Mouse (Mus musculus) stomach, embryonic 15.5 days (tissue): ENCODE results near the gene Panx3. TPM values are rescaled to one million over a fixed set of nuclear protein-coding genes. Genes with fewer than 3 reads are reported as not detected.

Source experiments
- ATAC-seq: fragments of 200-750 bp; cut with Nextera tagmentation; 2 replicates; pipeline ENCODE4 v1.8.0; 2017; ENCODE audit warnings: low read depth, moderate number of reproducible peaks, moderate TSS enrichment; ENCODE audit not compliant: insufficient read depth, low FRiP score
- H3K27ac ChIP-seq: fragments of 300-500 bp; sonication (generic); 2 replicates; pipeline ENCODE4 v1.5.1; 2015; ENCODE audit warnings: mild to moderate bottlenecking, inconsistent platforms
- H3K27me3 ChIP-seq: fragments of 300-500 bp; sonication (generic); replicated peaks from 2 replicates; pipeline ENCODE4 v1.6.1; 2015; ENCODE audit warnings: inconsistent platforms
- H3K36me3 ChIP-seq: fragments of 300-500 bp; sonication (generic); 2 replicates; pipeline ENCODE4 v1.6.1; 2015; ENCODE audit warnings: inconsistent platforms
- H3K4me1 ChIP-seq: fragments of 300-500 bp; sonication (generic); 2 replicates; pipeline ENCODE4 v1.6.1; 2015; ENCODE audit warnings: inconsistent platforms
- H3K4me2 ChIP-seq: fragments of 300-500 bp; sonication (generic); 2 replicates; pipeline ENCODE4 v1.6.1; 2015; ENCODE audit warnings: mild to moderate bottlenecking, inconsistent platforms
- H3K4me3 ChIP-seq: fragments of 300-500 bp; sonication (generic); replicated peaks from 2 replicates; pipeline ENCODE4 v1.5.1; 2015; ENCODE audit warnings: inconsistent platforms
- H3K9ac ChIP-seq: fragments of 300-500 bp; sonication (generic); 2 replicates; pipeline ENCODE4 v1.6.1; 2015; ENCODE audit warnings: inconsistent platforms
- H3K9me3 ChIP-seq: fragments of 300-500 bp; sonication (generic); 2 replicates; pipeline ENCODE4 v1.6.1; 2016; ENCODE audit warnings: inconsistent platforms
- WGBS: fragments of 180-500 bp; shearing (Covaris S2); methylation state at CpG from one replicate; pipeline ENCODE4 v1.1.7; 2015; 5-methylcytosine and 5-hydroxymethylcytosine counted together
- polyA plus RNA-seq: library from polyadenylated mRNA; unstranded; fragments of >200 nt; fragmentation: Nextera tagmentation; extraction: Ambion mirVana; gene quantifications from 2 replicates; pipeline ENCODE4 v1.2.1, GENCODE M21; 2015

The Panx3 gene
- polyA plus RNA-seq, 1 experiment from 2014 or later = not detected

DNA sequence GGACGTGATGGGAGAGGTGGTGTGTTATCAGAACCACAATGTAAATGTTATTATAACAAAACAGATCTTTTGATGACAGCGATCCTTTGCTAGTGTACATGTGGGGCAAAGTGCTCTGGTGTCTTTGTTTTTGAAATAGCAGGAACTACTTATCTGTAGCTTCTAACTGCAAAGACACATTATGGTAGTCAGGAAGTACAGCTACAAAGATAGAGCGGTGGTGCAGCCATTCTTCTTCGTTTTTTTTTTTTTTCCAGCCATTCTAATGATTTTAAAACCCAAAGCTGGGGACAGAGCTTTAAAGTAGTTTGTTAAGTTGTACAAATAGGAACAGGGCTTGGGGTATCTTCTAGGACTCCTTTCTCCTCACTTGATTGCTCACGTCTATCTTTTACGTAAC lies 9.6 kb downstream of the Panx3 start:
- no peak for ATAC-seq
- H3K4me1 ChIP-seq = peaks cover 4% of the 10 kb centered on the region; the same call in 1 of the 2 replicates
- no peak overlapping the region for H3K4me3 ChIP-seq
- no peaks in the 10 kb centered on the region for H3K27me3 ChIP-seq
- H3K36me3 ChIP-seq = 0 out of 2 replicates have a peak, but pooled peaks cover under 1% of the 10 kb centered on the region
- no peak overlapping the region for H3K9ac ChIP-seq
- H3K9me3 ChIP-seq = no peaks in the 10 kb centered on the region
- H3K27ac ChIP-seq = no peak overlapping the region
- 78% methylated on average over 6 of the region's 6 CpGs for WGBS
- no peak overlapping the region for H3K4me2 ChIP-seq

DNA sequence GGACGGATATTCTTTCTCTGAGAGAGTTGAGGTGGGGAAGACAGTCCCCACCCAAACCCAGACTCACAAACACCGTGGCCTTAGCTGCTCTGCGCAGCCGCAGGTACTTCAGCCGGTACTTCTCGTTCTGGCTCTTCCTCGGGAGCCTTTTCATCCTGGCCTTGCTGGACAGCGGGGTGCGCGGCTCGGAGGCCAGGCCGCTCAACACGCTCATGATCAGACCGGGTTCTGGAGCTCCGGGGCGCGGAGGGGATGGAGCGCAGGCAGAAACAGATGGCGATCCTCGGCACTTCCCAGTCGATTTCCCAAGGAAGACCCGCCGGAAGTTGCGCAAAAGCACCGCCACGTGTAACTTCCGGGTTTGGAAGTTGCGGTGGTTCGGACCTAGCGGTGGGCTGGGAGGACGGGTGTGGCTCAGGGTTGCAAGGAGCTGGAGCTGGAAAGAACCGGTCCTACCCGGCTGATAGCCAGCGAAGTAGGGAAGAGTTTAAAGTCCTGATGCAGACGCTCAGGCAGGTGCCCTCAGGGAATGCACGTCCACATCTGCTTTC lies 12.0 kb downstream of the Panx3 start, which contains the start of gene Tbrg1:
Tbrg1 (minus strand) TSS at position 382 of the 551 bp plus-strand sequence.
- no peaks in the 10 kb centered on the region for H3K9me3 ChIP-seq
- peak within 1 kb of the TSS; percentile 76 for H3K9ac ChIP-seq
- H3K36me3 ChIP-seq = peaks cover 20% of the 10 kb centered on the region; the same call in 1 of the 2 replicates
- peak within 1 kb of the TSS; percentile 85 for H3K4me3 ChIP-seq
- peak within 1 kb of the TSS; percentile 66 for H3K4me2 ChIP-seq
- peak; percentile 93 for ATAC-seq
- peaks cover 4% of the 10 kb centered on the region; the same call in 1 of the 2 replicates for H3K4me1 ChIP-seq
- under 1% methylated on average over 36 of the region's 36 CpGs for WGBS
- peak within 1 kb of the TSS; percentile 96 for H3K27ac ChIP-seq
- no peaks in the 10 kb centered on the region for H3K27me3 ChIP-seq

DNA sequence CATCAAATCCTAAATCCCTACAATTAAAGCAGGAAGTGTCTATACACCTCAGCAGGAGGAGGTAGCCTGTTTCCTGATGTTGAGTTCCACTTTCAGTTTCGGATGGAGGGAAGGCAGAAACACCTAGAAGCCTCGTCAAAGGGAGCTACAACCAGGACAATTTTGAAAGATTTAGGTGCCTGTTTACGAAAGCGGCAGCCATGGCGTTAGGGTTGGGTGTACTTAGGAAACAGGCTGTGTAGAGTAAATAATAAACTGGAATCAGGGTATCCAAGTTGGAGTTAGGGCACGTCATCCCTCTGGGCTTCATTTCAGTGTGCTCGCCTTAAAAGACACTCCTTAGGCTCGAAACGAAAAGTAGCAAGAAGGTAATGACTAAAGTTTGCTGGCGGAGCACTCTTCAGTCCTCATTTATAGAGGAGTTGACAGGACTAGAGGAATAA lies 12.6 kb downstream of the Panx3 start:
- H3K36me3 ChIP-seq = peaks cover 20% of the 10 kb centered on the region
- peak overlapping the region; percentile 85 for H3K4me3 ChIP-seq
- 0 out of 2 replicates have a peak, but pooled peaks have one; percentile 25 for ATAC-seq
- H3K27me3 ChIP-seq = no peaks in the 10 kb centered on the region
- H3K4me1 ChIP-seq = peaks cover 4% of the 10 kb centered on the region; the same call in 1 of the 2 replicates
- WGBS = under 1% methylated on average over 10 of the region's 10 CpGs
- H3K4me2 ChIP-seq = peak overlapping the region; percentile 66
- peak overlapping the region; percentile 96 for H3K27ac ChIP-seq
- H3K9ac ChIP-seq = peak overlapping the region; percentile 76
- H3K9me3 ChIP-seq = no peaks in the 10 kb centered on the region

DNA sequence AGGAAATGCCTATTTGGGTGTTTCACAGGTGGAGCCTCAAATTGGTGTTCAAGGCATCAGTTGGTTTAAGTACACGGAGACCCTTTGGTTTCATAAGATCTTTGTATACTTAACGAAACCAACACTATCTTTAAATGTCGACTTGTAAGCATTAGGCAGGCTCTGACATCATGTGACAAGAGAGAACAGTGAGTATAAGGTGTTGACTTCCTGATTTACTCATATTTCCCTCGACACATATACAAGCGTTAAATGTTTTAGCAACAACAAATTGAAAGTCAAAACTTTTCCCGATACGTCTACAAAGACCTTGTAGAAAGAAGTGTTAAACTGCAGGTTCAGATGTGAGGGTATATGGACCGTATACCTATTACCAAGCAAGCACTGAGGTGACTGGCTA lies 13.1 kb downstream of the Panx3 start:
- peak overlapping the region; percentile 66 for H3K4me2 ChIP-seq
- H3K27me3 ChIP-seq = no peaks in the 10 kb centered on the region
- H3K4me3 ChIP-seq = peak overlapping the region; percentile 85
- H3K4me1 ChIP-seq = peaks cover 4% of the 10 kb centered on the region; the same call in 1 of the 2 replicates
- no peaks in the 10 kb centered on the region for H3K9me3 ChIP-seq
- peak overlapping the region; percentile 96; the same call in 1 of the 2 replicates for H3K27ac ChIP-seq
- no peak for ATAC-seq
- peak overlapping the region; percentile 76; the same call in 1 of the 2 replicates for H3K9ac ChIP-seq
- 52% methylated on average over 8 of the region's 8 CpGs for WGBS
- H3K36me3 ChIP-seq = peaks cover 25% of the 10 kb centered on the region

DNA sequence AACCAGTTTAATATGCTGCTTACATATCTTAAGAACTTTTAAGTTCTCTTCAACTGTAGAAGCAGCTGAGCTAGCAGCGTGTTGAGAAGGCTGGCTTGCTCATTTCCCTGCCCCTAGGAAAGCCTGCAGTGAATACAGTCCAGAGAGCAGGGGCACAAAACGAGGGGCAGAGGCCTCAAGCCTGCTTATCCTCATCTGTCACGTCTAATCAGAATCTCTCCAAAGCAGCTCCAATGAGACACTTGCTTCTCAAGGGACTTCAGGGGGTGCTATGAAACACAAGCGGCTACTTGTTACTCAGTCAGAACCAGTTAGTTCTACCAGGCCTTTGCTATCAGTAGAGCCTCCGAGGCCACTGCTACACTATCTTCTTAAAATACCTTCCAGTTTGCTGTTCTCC lies 15.2 kb downstream of the Panx3 start:
- 82% methylated on average over 5 of the region's 5 CpGs for WGBS
- ATAC-seq = no peak
- no peak overlapping the region for H3K27ac ChIP-seq
- no peak overlapping the region for H3K9ac ChIP-seq
- H3K4me2 ChIP-seq = no peak overlapping the region
- no peaks in the 10 kb centered on the region for H3K27me3 ChIP-seq
- H3K9me3 ChIP-seq = no peaks in the 10 kb centered on the region
- H3K4me3 ChIP-seq = no peak overlapping the region
- peaks cover 44% of the 10 kb centered on the region for H3K36me3 ChIP-seq
- peaks cover 4% of the 10 kb centered on the region; the same call in 1 of the 2 replicates for H3K4me1 ChIP-seq

DNA sequence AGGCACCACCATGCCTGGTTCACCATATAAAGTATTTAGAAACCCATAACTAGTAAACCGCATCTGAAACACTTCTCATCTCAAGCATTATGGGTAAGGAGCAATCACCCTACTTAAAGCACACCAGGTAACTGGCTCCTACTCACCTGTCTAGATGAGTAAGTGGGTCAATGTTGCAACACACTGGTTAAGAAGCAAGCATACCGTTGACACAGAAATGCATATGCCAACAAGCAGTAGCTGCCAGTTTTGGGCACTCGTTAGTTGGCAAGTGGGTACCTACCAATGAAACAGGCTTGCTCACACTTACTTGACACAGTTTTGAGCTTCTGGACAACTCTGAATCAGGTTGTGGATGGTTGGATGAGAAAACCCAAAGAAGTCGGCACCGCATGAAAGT lies 18.4 kb downstream of the Panx3 start:
- Histone ChIP-seq H3K9me3 (no peaks in the 10 kb centered on the region), H3K4me2 (no peak overlapping the region), H3K4me1 (peaks cover 4% of the 10 kb centered on the region; the same call in 1 of the 2 replicates), H3K27ac (no peak overlapping the region), H3K36me3 (peaks cover 53% of the 10 kb centered on the region), H3K9ac (no peak overlapping the region), H3K4me3 (no peak overlapping the region), H3K27me3 (no peaks in the 10 kb centered on the region)
- WGBS = 91% methylated on average over 5 of the region's 5 CpGs
- ATAC-seq = no peak

DNA sequence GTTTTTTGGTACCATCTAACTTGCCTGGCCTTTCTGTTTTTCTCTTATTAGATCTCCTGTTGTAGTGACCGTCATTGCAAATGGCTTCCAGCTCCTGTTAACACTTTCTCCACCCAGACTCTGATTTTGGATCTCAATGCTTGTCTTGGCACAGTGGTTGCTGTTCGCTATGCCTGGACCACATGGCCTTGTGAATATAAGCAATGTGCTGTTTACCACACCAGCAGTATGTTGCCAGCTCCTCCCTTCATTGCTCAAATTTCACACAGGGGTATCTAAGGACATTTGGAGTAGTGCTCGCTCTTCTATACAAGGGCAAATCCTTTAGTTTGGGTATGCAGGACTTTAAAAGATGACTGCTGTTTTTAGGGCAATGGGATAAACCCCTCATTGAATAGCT lies 22.8 kb downstream of the Panx3 start:
- no peak overlapping the region for H3K4me3 ChIP-seq
- ATAC-seq = no peak
- H3K36me3 ChIP-seq = peaks cover 31% of the 10 kb centered on the region
- H3K27ac ChIP-seq = no peak overlapping the region
- WGBS = 81% methylated on average over 3 of the region's 3 CpGs
- no peak overlapping the region for H3K9ac ChIP-seq
- no peaks in the 10 kb centered on the region for H3K9me3 ChIP-seq
- no peaks in the 10 kb centered on the region for H3K4me1 ChIP-seq
- no peaks in the 10 kb centered on the region for H3K27me3 ChIP-seq
- H3K4me2 ChIP-seq = no peak overlapping the region

DNA sequence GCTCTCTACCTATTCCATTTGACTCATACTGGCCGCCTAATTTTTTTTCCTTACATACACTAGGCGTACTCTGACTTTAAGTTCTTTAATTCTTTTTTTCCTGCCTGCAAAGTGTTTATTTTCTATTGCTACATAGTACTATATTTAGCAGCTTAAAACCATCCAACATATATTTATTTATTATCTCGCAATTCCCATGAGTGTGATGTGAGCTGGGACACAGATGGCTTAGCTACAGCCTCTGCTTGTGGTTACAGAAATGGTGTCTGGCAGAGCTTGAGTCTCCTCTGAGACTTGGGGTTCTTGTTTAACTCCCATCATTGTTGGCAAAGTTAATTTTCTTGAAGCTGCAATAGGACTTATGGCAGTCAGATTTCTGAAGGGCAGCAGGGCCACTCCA lies 30.3 kb downstream of the Panx3 start:
- H3K4me3 ChIP-seq = no peak overlapping the region
- H3K9me3 ChIP-seq = no peaks in the 10 kb centered on the region
- no peak overlapping the region for H3K27ac ChIP-seq
- ATAC-seq = no peak
- H3K36me3 ChIP-seq = no peaks in the 10 kb centered on the region
- no peak overlapping the region for H3K9ac ChIP-seq
- no peaks in the 10 kb centered on the region for H3K27me3 ChIP-seq
- no peaks in the 10 kb centered on the region for H3K4me1 ChIP-seq
- H3K4me2 ChIP-seq = no peak overlapping the region
- WGBS = 81% methylated on average over 3 of the region's 3 CpGs

DNA sequence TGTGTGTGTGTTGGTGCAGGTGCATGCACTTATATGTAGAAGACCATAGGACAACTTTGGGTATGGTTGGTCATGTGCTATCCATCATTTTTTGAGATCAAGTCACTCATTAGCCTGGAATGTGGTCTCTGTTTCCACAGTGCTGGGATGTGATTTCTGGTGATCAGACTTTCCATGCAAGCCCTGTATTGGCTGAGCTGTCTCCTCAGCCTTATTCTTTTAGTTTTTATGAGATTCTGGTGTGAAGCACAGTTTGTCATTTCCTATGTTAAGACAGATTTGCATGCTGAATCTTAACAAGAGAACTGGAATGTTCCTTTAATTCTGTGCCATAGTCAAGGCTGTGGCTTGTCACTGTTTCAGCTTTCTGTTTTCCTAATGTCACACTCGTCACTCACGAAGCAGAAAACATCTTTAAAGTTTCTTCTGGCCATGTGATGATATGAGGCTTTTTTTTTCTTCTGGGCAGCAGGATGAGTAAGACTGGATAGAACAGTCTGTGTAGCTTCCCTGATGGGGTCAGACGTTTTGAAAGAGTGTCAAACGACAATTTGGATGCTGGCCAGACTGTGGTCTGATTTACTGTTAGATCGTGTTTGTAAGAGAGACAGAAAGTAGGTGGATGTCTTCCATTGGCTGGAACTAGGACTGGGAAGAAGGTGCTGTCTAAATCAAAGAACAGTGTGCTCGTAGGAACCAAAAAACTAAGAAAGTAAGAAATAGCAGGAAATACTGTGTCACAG lies 32.1 kb downstream of the Panx3 start:
- WGBS = 46% methylated on average over 6 of the region's 6 CpGs
- Histone ChIP-seq H3K36me3 (no peaks in the 10 kb centered on the region), H3K27ac (no peak overlapping the region), H3K4me2 (no peak overlapping the region), H3K4me3 (no peak overlapping the region), H3K27me3 (no peaks in the 10 kb centered on the region), H3K9me3 (no peaks in the 10 kb centered on the region), H3K9ac (no peak overlapping the region), H3K4me1 (no peaks in the 10 kb centered on the region)
- ATAC-seq = no peak

DNA sequence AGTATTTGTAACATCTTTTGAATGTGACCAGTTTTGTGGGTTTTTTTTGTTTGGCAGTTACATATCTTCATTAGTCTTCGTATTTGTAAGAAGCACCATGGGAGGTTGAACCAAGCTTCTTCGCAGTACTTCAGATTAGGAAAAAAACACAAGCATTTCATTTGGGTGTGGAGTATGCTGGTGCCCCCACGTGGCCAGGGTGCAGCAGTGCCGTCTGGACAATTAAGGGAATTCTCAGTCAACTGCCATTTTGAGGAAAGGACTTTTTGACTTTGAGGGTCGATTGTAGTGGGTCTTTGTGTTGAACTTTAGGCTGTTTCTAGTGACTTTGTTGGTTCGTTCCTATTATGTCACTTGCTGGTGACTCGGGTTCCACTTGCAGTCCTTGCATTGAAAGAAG lies 32.7 kb downstream of the Panx3 start:
- 20% methylated on average over 7 of the region's 7 CpGs for WGBS
- Histone ChIP-seq H3K9me3 (no peaks in the 10 kb centered on the region), H3K27ac (no peak overlapping the region), H3K27me3 (no peaks in the 10 kb centered on the region), H3K4me1 (no peaks in the 10 kb centered on the region), H3K4me3 (no peak overlapping the region), H3K36me3 (no peaks in the 10 kb centered on the region), H3K9ac (no peak overlapping the region), H3K4me2 (no peak overlapping the region)
- ATAC-seq = no peak

DNA sequence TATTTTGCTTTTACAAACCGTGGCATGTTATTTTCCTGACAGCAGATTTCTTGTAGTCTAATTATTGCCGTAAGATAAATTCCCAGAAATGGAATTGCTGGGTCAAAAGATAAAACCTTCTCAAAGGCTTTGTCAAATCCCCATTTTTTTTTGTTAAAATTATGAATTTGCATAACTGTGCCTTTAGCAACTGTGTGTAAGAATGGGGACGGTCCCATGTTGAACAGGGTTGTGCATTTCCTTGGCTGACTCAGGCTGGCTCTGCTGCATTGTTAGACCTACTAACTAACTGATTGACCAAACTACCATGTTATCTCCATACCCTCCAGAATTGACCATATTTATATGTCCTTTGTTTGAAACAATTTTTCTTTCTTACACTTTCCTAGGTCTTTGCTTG lies 34.8 kb downstream of the Panx3 start:
- Histone ChIP-seq H3K4me1 (no peaks in the 10 kb centered on the region), H3K9ac (no peak overlapping the region), H3K4me3 (no peak overlapping the region), H3K9me3 (no peaks in the 10 kb centered on the region), H3K4me2 (no peak overlapping the region), H3K36me3 (no peaks in the 10 kb centered on the region), H3K27me3 (no peaks in the 10 kb centered on the region), H3K27ac (no peak overlapping the region)
- 87% methylated on average over 3 of the region's 3 CpGs for WGBS
- no peak for ATAC-seq

DNA sequence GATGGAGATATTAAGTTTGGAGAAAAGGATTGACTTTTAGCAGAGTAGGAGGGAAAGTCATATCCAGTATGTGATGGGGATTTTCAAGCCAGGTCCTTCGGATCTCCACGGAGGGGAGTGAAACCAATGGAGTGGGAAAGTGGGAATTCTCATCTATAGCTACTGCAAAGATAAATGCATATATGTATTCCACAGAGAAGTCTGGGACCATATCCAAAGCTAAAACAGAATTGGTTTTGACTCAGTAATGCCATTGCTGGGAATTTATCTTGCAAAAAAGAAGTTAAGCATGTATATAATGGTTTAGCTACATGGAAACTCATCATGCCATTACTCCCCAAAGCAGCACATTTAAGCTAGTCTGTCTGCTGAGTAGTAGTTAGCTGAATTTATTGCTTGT lies 36.7 kb downstream of the Panx3 start:
- no peak overlapping the region for H3K4me3 ChIP-seq
- H3K4me2 ChIP-seq = no peak overlapping the region
- H3K27ac ChIP-seq = no peak overlapping the region
- WGBS = 54% methylated on average over 2 of the region's 2 CpGs
- H3K9ac ChIP-seq = no peak overlapping the region
- ATAC-seq = no peak
- no peaks in the 10 kb centered on the region for H3K4me1 ChIP-seq
- no peaks in the 10 kb centered on the region for H3K36me3 ChIP-seq
- no peaks in the 10 kb centered on the region for H3K9me3 ChIP-seq
- H3K27me3 ChIP-seq = no peaks in the 10 kb centered on the region
